Mouse (Mus musculus): ENCODE results near the gene Bclaf3. TPM values are rescaled to one million over a fixed set of nuclear protein-coding genes. Genes with fewer than 3 reads are reported as not detected.

The Bclaf3 gene
- total RNA-seq, 2 experiments from 2014 or later: 3.0 to 4.1 TPM

- no peak for DNase-seq
- intact Hi-C loops (cut with DNase I): loop anchor here (1.0 to 10.0 kb wide), 6 partner anchors 81 to 488 kb away; no protein-coding TSS in a partner anchor
Measured at GRCm38 (mm10) chrX:159626208-159626906, 99.9 kb downstream of the Bclaf3 start.

GRCm38 (mm10) chrX:159626907-159627587 lies 100.6 kb downstream of the Bclaf3 start, which contains the start of gene Sh3kbp1:
Gene Sh3kbp1, plus strand, starts transcription at chrX:159627272.
- DNase-seq: peak; percentile 72 to 74
- intact Hi-C loops (cut with DNase I): loop anchor here (1.0 to 10.0 kb wide), 6 partner anchors 80 to 488 kb away; no protein-coding TSS in a partner anchor

- DNase-seq: peak in 1 of 2 experiments; percentile 9
- intact Hi-C loops (cut with DNase I): loop anchor here (2.0 to 10.0 kb wide), 4 partner anchors 79 to 487 kb away; no protein-coding TSS in a partner anchor
Measured at GRCm38 (mm10) chrX:159627588-159628566, 101.4 kb downstream of the Bclaf3 start.

GRCm38 (mm10) chrX:159628629-159629028 lies 102.1 kb downstream of the Bclaf3 start:
- intact Hi-C loops (cut with DNase I): loop anchor here (5.0 to 10.0 kb wide), 3 partner anchors 79 to 486 kb away; no protein-coding TSS in a partner anchor
- no peak for DNase-seq

- intact Hi-C loops (cut with DNase I): loop anchor here (5.0 to 10.0 kb wide), 3 partner anchors 78 to 486 kb away; no protein-coding TSS in a partner anchor
- no peak for DNase-seq
Measured at GRCm38 (mm10) chrX:159629203-159629602, 102.7 kb downstream of the Bclaf3 start.

GRCm38 (mm10) chrX:159638500-159639227 lies 112.2 kb downstream of the Bclaf3 start:
- DNase-seq: no peak
- intact Hi-C loops (cut with DNase I): no loop called here

- intact Hi-C loops (cut with DNase I): no loop called here
- DNase-seq: no peak
Measured at GRCm38 (mm10) chrX:159639991-159640390, 113.5 kb downstream of the Bclaf3 start.

Other genes with a start within 250 kb of the Bclaf3 start
- 10 to 100 TPM; 77.1 to 82.9 TPM for gene Eif1ax, start 154.5 kb upstream of the Bclaf3 start, total RNA-seq (2021)
- gene Map7d2, start 112.1 kb upstream of the Bclaf3 start, total RNA-seq (2021): under 1 TPM; 0.44 to 0.81 TPM
- 100 to 1,000 TPM; 104 to 116 TPM for gene Sh3kbp1, start 100.6 kb downstream of the Bclaf3 start, total RNA-seq (2021)

Measured in heart, postnatal 36 days (tissue).